Mouse (Mus musculus) liver, postnatal 0 days (tissue): ENCODE data around the gene Rhox11.

ENCODE experiments used
- CTCF ChIP-seq: sonication (generic); IDR thresholded peaks from 2 replicates; pipeline ENCODE4 v1.5.1; 2016; ENCODE audit warnings: antibody characterized with exemption, low read depth
- EP300 ChIP-seq: IDR thresholded peaks from 2 replicates; pipeline ENCODE4 v1.6.1; 2016; ENCODE audit warnings: antibody characterized with exemption, low read depth, mild to moderate bottlenecking

GRCm38 (mm10) chrX:38121478-38121877 lies 36.5 kb upstream of the Rhox11 start:
- TF ChIP-seq CTCF (no peak), EP300 (no peak)
